In the genomic region with DNA sequence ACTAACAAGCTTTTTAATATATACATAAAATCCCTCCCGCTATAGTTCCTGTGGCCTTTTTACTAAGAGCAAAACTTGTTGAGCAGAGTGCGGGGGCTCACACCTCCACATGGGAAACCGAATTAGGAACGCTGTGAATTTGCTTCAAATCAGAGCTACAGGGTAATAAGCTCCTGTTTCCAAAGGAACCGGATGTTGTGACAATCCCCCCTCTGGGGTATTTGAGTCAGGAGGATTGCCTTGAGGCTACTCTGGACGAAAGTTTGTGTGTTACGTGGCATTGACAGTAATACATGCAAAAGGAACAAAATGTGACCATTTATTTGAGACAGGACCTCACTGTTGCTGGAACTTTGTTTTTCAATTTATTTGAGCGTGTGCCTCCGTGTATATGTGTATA, we compare ENCODE assay signal across 8 mouse cellular contexts. TPM values are rescaled to one million over a fixed set of nuclear protein-coding genes. Genes with fewer than 3 reads are reported as not detected.
A peak's percentile ranks its signal among the peaks of the same experiment; 100 is the strongest.
DNase-seq lines count a peak whose midpoint lies in the region; ATAC-seq and TF ChIP-seq lines count a peak whose summit lies in the region.

No protein-coding gene starts in this region.

- WGBS in heart, embryonic 12.5 days = 31% methylated on average over 9 of the region's 9 CpGs
- WGBS in heart, embryonic 16.5 days = 18% methylated on average over 9 of the region's 9 CpGs
- 52% methylated on average over 9 of the region's 9 CpGs for WGBS in midbrain, embryonic 10.5 days

- H3K9ac ChIP-seq in heart, embryonic 12.5 days = peak overlapping the region; percentile 91
- peak overlapping the region; percentile 90; the same call in 1 of the 2 replicates for H3K9ac ChIP-seq in ES-E14 (ENCODE audit: insufficient read depth, low read depth, low read length, poor library complexity, severe bottlenecking)
- H3K9ac ChIP-seq in heart, embryonic 16.5 days (ENCODE audit: low read length) = peak overlapping the region; percentile 97

- intact Hi-C loops in heart, postnatal 36 days (cut with DNase I) = no loop called here

- H3K4me1 ChIP-seq in heart, embryonic 12.5 days (replicated peaks) = peaks cover 19% of the 10 kb centered on the region
- peaks cover 5 to 27% of the 10 kb centered on the region in 2 experiments for H3K4me1 ChIP-seq in ES-E14 (ENCODE audit: control insufficient read depth in 2 of 2, insufficient read depth in 2 of 2, low read length in 2 of 2, poor library complexity in 1 of 2)
- peaks cover 20% of the 10 kb centered on the region for H3K4me1 ChIP-seq in heart, embryonic 16.5 days (ENCODE audit: control insufficient read depth, insufficient read depth, low read length)
- H3K4me1 ChIP-seq in midbrain, embryonic 10.5 days = peaks cover 20% of the 10 kb centered on the region

- peak overlapping the region; percentile 73 for H3K4me3 ChIP-seq in heart, embryonic 12.5 days
- peak overlapping the region; percentile 90 to 99 for H3K4me3 ChIP-seq in ES-E14 (ENCODE audit: insufficient read depth in 1 of 2, low read depth in 1 of 2, low read length in 2 of 2, poor library complexity in 1 of 2, severe bottlenecking in 1 of 2)
- peak overlapping the region; percentile 92 for H3K4me3 ChIP-seq in heart, embryonic 16.5 days (ENCODE audit: low read length)
- peak overlapping the region; percentile 81 for H3K4me3 ChIP-seq in midbrain, embryonic 10.5 days

- peak overlapping the region; percentile 99 for H3K27ac ChIP-seq in heart, embryonic 12.5 days (ENCODE audit: poor library complexity, severe bottlenecking)
- no peak overlapping the region for H3K27ac ChIP-seq in ES-E14 (ENCODE audit: insufficient read depth, low read depth, low read length, poor library complexity, severe bottlenecking)
- H3K27ac ChIP-seq in heart, embryonic 16.5 days (ENCODE audit: low read length) = peak overlapping the region; percentile 99
- peak overlapping the region; percentile 97 for H3K27ac ChIP-seq in midbrain, embryonic 10.5 days (replicated peaks)

- H3K4me2 ChIP-seq in heart, embryonic 12.5 days = peak overlapping the region; percentile 80
- peak overlapping the region; percentile 95 for H3K4me2 ChIP-seq in heart, embryonic 16.5 days (ENCODE audit: low read depth, low read length)

- no peak for DNase-seq in heart, postnatal 36 days
- DNase-seq in ES-E14 (ENCODE audit: low read depth, low spot score) = no peak
- no peak for DNase-seq in midbrain, embryonic 10.5 days (ENCODE audit: low spot score)
- DNase-seq in left cerebral cortex, adult 8-10 months (ENCODE audit: low spot score in 2 of 2) = no peak
- DNase-seq in layer of hippocampus, adult 9-10 months (ENCODE audit: low spot score) = no peak
- DNase-seq in left cerebral cortex, adult 18-20 months (ENCODE audit: low spot score in 2 of 2) = no peak

- no peak for ATAC-seq in heart, embryonic 12.5 days (ENCODE audit: insufficient number of reproducible peaks, low FRiP score)
- ATAC-seq in heart, embryonic 16.5 days (replicated peaks; ENCODE audit: extremely low read depth, insufficient read depth, low FRiP score) = no peak

- no peaks in the 10 kb centered on the region for H3K9me3 ChIP-seq in heart, embryonic 12.5 days (replicated peaks)
- H3K9me3 ChIP-seq in ES-E14 (ENCODE audit: control insufficient read depth, insufficient read depth, low read depth, low read length) = no peaks in the 10 kb centered on the region
- H3K9me3 ChIP-seq in heart, embryonic 16.5 days (replicated peaks; ENCODE audit: control insufficient read depth, low read length) = no peaks in the 10 kb centered on the region
- H3K9me3 ChIP-seq in midbrain, embryonic 10.5 days (replicated peaks) = no peaks in the 10 kb centered on the region

- in situ Hi-C loops in ES-E14 (cut with MboI; ENCODE audit: low sequenced_read_pairs in 2 of 2, unreplicated experiment in 2 of 2) = no loop called here

- H3K36me3 ChIP-seq in heart, embryonic 12.5 days = peaks cover 41% of the 10 kb centered on the region
- H3K36me3 ChIP-seq in ES-E14 (ENCODE audit: control insufficient read depth, insufficient read depth, low read length, poor library complexity, severe bottlenecking) = peaks cover 34% of the 10 kb centered on the region
- H3K36me3 ChIP-seq in heart, embryonic 16.5 days (ENCODE audit: control insufficient read depth, insufficient read depth) = peaks cover 29% of the 10 kb centered on the region
- peaks cover 46% of the 10 kb centered on the region for H3K36me3 ChIP-seq in midbrain, embryonic 10.5 days

- H3K27me3 ChIP-seq in heart, embryonic 12.5 days (replicated peaks) = no peaks in the 10 kb centered on the region
- H3K27me3 ChIP-seq in heart, embryonic 16.5 days (ENCODE audit: control insufficient read depth, insufficient read depth, low read length) = no peaks in the 10 kb centered on the region
- no peaks in the 10 kb centered on the region for H3K27me3 ChIP-seq in midbrain, embryonic 10.5 days (ENCODE audit: low read depth, poor library complexity, severe bottlenecking)

TF ChIP-seq in ES-E14, 5 proteins besides CTCF, POLR2A, EP300 and RAD21:
- no peak for TF ChIP-seq ZC3H11A (IDR thresholded peaks at IDR 0.05; ENCODE audit: borderline replicate concordance, low read depth, low read length)
- no peak for TF ChIP-seq MAFK (IDR thresholded peaks at IDR 0.05; ENCODE audit: insufficient read depth, low read depth, low read length)
- no peak for TF ChIP-seq HCFC1 (IDR thresholded peaks at IDR 0.05; ENCODE audit: borderline replicate concordance, insufficient read depth, low read length)
- TF ChIP-seq CHD2 (IDR thresholded peaks at IDR 0.05; ENCODE audit: low read depth, low read length) = no peak
- no peak for TF ChIP-seq ZNF384 (IDR thresholded peaks at IDR 0.05; ENCODE audit: low read depth, low read length)

RNA-seq across cellular contexts. Expression of a gene that starts 1.1 kb away (rescaled TPM):
- 45.1 and 47.4 TPM in 2 replicates for polyA plus RNA-seq in heart, embryonic 12.5 days (2016; fragmentation: Nextera tagmentation; extraction: Ambion mirVana)
- total RNA-seq in heart, postnatal 36 days (2021) = 10 to 100 TPM; 10.7 to 16.0 TPM
- 22.9 and 30.1 TPM in 2 replicates for total RNA-seq in ES-E14 (2012; rRNA removed)
- polyA plus RNA-seq in heart, embryonic 16.5 days (2015; fragmentation: Nextera tagmentation; extraction: Ambion mirVana) = 47.8 and 49.3 TPM in 2 replicates
- polyA plus RNA-seq in midbrain, embryonic 10.5 days (2016; fragmentation: Nextera tagmentation; extraction: Ambion mirVana) = 73.3 and 85.7 TPM in 2 replicates
- total RNA-seq in left cerebral cortex, adult 8-10 months (2022) = 10 to 100 TPM; 44.9 to 46.9 (median 45.6) TPM
- 10 to 100 TPM; 61.3 to 66.7 TPM for total RNA-seq in left cerebral cortex, adult 18-20 months (2021)

RNA-seq across cellular contexts. Expression of a gene that starts 1.3 kb away (rescaled TPM):
- 445 and 456 TPM in 2 replicates for polyA plus RNA-seq in heart, embryonic 12.5 days (2016; fragmentation: Nextera tagmentation; extraction: Ambion mirVana)
- total RNA-seq in heart, postnatal 36 days (2021) = 100 to 1,000 TPM; 431 to 554 TPM
- total RNA-seq in ES-E14 (2012; rRNA removed) = 246 and 386 TPM in 2 replicates
- polyA plus RNA-seq in heart, embryonic 16.5 days (2015; fragmentation: Nextera tagmentation; extraction: Ambion mirVana) = 372 and 402 TPM in 2 replicates
- polyA plus RNA-seq in midbrain, embryonic 10.5 days (2016; fragmentation: Nextera tagmentation; extraction: Ambion mirVana) = 740 and 757 TPM in 2 replicates
- total RNA-seq in left cerebral cortex, adult 8-10 months (2022) = 100 to 1,000 TPM; 638 to 678 (median 672) TPM
- total RNA-seq in left cerebral cortex, adult 18-20 months (2021) = 100 to 1,000 TPM; 600 to 661 TPM

RNA-seq across cellular contexts. Expression of a gene that starts 42.6 kb away (rescaled TPM):
- 547 and 555 TPM in 2 replicates for polyA plus RNA-seq in heart, embryonic 12.5 days (2016; fragmentation: Nextera tagmentation; extraction: Ambion mirVana)
- total RNA-seq in heart, postnatal 36 days (2021) = 100 to 1,000 TPM; 712 to 745 TPM
- 236 and 275 TPM in 2 replicates for total RNA-seq in ES-E14 (2012; rRNA removed)
- polyA plus RNA-seq in heart, embryonic 16.5 days (2015; fragmentation: Nextera tagmentation; extraction: Ambion mirVana) = 612 and 678 TPM in 2 replicates
- 354 and 369 TPM in 2 replicates for polyA plus RNA-seq in midbrain, embryonic 10.5 days (2016; fragmentation: Nextera tagmentation; extraction: Ambion mirVana)
- 100 to 1,000 TPM; 115 to 152 (median 134) TPM for total RNA-seq in left cerebral cortex, adult 8-10 months (2022)
- total RNA-seq in left cerebral cortex, adult 18-20 months (2021) = 100 to 1,000 TPM; 136 to 155 TPM

RNA-seq across cellular contexts. Expression of a gene that starts 43.4 kb away (rescaled TPM):
- polyA plus RNA-seq in heart, embryonic 12.5 days (2016; fragmentation: Nextera tagmentation; extraction: Ambion mirVana) = 175 and 180 TPM in 2 replicates
- total RNA-seq in heart, postnatal 36 days (2021) = 10 to 100 TPM; 25.2 to 28.3 TPM
- 73.2 and 73.7 TPM in 2 replicates for total RNA-seq in ES-E14 (2012; rRNA removed)
- 135 and 146 TPM in 2 replicates for polyA plus RNA-seq in heart, embryonic 16.5 days (2015; fragmentation: Nextera tagmentation; extraction: Ambion mirVana)
- 233 and 242 TPM in 2 replicates for polyA plus RNA-seq in midbrain, embryonic 10.5 days (2016; fragmentation: Nextera tagmentation; extraction: Ambion mirVana)
- 10 to 100 TPM; 72.9 to 74.5 (median 74.3) TPM for total RNA-seq in left cerebral cortex, adult 8-10 months (2022)
- 10 to 100 TPM; 86.0 to 86.7 TPM for total RNA-seq in left cerebral cortex, adult 18-20 months (2021)

RNA-seq across cellular contexts. Expression of a gene that starts 57.4 kb away (rescaled TPM):
- polyA plus RNA-seq in heart, embryonic 12.5 days (2016; fragmentation: Nextera tagmentation; extraction: Ambion mirVana) = 0.32 and 0.60 TPM in 2 replicates
- under 1 TPM; 0.27 to 0.75 TPM for total RNA-seq in heart, postnatal 36 days (2021)
- 1.7 and 2.4 TPM in 2 replicates for total RNA-seq in ES-E14 (2012; rRNA removed)
- polyA plus RNA-seq in heart, embryonic 16.5 days (2015; fragmentation: Nextera tagmentation; extraction: Ambion mirVana) = 0.43 and 0.69 TPM in 2 replicates
- 0.29 and 0.38 TPM in 2 replicates for polyA plus RNA-seq in midbrain, embryonic 10.5 days (2016; fragmentation: Nextera tagmentation; extraction: Ambion mirVana)
- 1 to 10 TPM in 3 of 4 experiments, under 1 TPM in 1; 0.83 to 1.5 (median 1.3) TPM for total RNA-seq in left cerebral cortex, adult 8-10 months (2022)
- 1 to 10 TPM; 1.2 to 1.6 TPM for total RNA-seq in left cerebral cortex, adult 18-20 months (2021)
